Mouse (Mus musculus): ENCODE measurements around the gene Defb19. TPM values are rescaled to one million over a fixed set of nuclear protein-coding genes. Genes with fewer than 3 reads are reported as not detected.

Defb19 gene
- polyA plus RNA-seq, 1 experiment from 2014 or later, result 0.26 TPM

DNA sequence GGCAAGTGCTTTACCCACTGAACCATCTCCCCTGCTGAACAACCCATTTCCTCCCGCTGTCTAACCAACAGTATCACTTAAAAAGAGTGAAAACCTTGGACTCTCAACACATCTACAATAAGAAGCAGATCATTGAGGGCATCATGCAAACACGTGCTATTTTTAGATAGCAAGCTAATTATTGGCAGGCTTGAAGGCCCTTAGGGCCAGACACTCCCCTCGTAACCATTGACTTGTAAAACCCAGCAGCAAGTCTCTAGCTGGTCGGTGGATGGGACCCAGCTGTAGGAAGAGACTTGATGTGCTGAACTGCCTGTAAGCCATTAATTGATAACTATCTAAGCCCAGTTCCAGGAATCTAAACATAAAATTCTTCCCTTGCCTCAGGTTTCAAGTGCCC is 36.6 kb downstream of the Defb19 start:
- H3K27me3 ChIP-seq, result no peaks in the 10 kb centered on the region
- H3K27ac ChIP-seq (replicated peaks), result no peak overlapping the region
- H3K36me3 ChIP-seq (replicated peaks), result no peaks in the 10 kb centered on the region
- no peak overlapping the region for H3K9ac ChIP-seq
- H3K4me1 ChIP-seq (replicated peaks), result no peaks in the 10 kb centered on the region
- H3K9me3 ChIP-seq (replicated peaks), result no peaks in the 10 kb centered on the region
- no peak overlapping the region for H3K4me2 ChIP-seq
- ATAC-seq (ENCODE audit: insufficient read depth), result no peak
- WGBS (ENCODE audit: insufficient replicate concordance), result 62% methylated on average over 4 of the region's 4 CpGs
- H3K4me3 ChIP-seq (replicated peaks), result no peak overlapping the region

DNA sequence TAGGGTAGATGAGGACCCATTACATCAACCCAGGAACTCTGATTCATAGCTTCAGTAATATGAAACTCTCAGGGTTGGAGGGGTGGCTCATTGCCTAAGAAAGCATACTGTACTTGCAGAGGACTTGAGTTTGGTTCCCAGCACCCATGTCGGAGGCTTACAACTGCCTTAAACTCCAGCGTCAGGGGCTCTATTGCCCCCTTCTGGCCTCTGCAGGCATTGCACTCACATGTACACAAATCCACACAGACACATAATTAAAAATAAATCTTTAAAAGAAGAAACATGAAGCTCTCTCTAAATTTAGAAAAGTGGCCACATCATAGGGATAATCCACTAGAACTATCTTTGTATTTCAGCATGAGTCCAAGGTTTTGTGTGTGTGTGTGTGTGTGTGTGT is 37.2 kb downstream of the Defb19 start:
- H3K36me3 ChIP-seq (replicated peaks), result no peaks in the 10 kb centered on the region

DNA sequence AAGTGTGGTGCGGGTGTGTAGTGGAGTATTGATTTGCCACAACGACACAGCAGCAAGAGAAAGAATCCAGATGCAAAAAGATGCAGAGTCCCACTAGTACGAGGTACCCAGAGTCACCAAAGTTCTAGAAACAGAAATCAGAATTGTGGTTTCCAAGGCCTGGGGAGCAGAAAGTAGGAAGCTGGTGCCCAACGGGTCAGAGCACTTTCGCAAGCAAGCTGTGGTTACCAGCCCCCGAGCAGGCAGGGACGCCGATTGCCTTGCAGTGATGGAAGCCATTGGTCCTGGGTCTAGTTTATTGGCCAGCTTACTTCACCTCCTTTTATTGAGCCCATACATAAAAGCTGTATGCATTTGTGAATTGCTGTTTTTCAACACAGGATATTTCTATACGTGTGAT is 38.1 kb downstream of the Defb19 start:
- Histone ChIP-seq H3K9ac (no peak overlapping the region), H3K27me3 (no peaks in the 10 kb centered on the region), H3K9me3 (replicated peaks) (no peaks in the 10 kb centered on the region), H3K36me3 (replicated peaks) (no peaks in the 10 kb centered on the region), H3K4me2 (no peak overlapping the region), H3K4me1 (replicated peaks) (no peaks in the 10 kb centered on the region), H3K4me3 (replicated peaks) (no peak overlapping the region), H3K27ac (replicated peaks) (no peak overlapping the region)
- 41% methylated on average over 9 of the region's 9 CpGs for WGBS (ENCODE audit: insufficient replicate concordance)
- no peak for ATAC-seq (ENCODE audit: insufficient read depth)

More for the DNA sequence above, 37.2 kb downstream of the Defb19 start:
- no peak overlapping the region for H3K9ac ChIP-seq
- H3K9me3 ChIP-seq (replicated peaks), result no peaks in the 10 kb centered on the region
- H3K4me3 ChIP-seq (replicated peaks), result no peak overlapping the region
- no peaks in the 10 kb centered on the region for H3K27me3 ChIP-seq
- WGBS (ENCODE audit: insufficient replicate concordance), result 51% methylated on average over 2 of the region's 2 CpGs
- no peaks in the 10 kb centered on the region for H3K4me1 ChIP-seq (replicated peaks)
- no peak for ATAC-seq (ENCODE audit: insufficient read depth)
- H3K27ac ChIP-seq (replicated peaks), result no peak overlapping the region
- no peak overlapping the region for H3K4me2 ChIP-seq

DNA sequence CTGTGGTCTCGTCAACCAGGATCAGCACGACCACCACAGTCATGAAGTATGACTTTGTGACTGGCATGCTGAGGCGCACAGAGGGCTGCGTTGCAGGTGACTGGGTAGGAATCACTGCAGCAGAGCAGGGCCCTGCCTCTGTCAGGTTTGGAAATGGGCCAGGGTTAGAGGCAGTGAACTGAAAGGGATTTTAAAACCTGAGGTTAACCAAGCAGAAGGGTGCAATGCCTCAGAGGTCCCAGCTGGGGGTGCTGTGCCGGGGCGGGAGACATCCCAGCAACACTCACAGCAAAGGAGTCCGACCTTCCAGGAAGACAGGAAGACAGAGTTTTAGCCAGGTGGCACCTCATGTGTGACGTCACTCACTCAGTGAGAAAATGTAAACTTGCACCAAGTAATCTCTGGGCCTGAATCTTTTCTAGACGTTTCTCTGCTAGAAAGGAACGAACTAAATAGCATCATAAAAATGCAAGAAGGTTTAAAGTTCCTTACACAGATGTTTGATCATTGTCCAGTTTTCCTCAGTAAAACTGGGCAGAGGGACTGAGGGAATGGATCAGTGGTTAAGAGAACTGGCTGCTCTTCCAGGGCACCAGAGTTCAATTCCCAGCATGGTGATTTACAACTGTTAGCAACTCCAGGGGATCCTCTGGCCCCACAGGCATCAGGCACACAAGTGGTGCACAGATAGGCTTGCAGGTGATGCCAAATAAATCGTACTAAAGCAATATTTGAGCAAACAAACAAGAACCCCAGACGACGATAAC is 40.0 kb downstream of the Defb19 start, which contains the start of gene Defb29:
Gene Defb29, minus strand, starts transcription at position 155 of the 767 bp plus-strand sequence.
- ATAC-seq (ENCODE audit: insufficient read depth), result no peak
- no peaks in the 10 kb centered on the region for H3K27me3 ChIP-seq
- H3K27ac ChIP-seq (replicated peaks), result no peak within 1 kb of the TSS
- no peak within 1 kb of the TSS for H3K4me3 ChIP-seq (replicated peaks)
- no peaks in the 10 kb centered on the region for H3K4me1 ChIP-seq (replicated peaks)
- no peak within 1 kb of the TSS for H3K4me2 ChIP-seq
- WGBS (ENCODE audit: insufficient replicate concordance), result 46% methylated on average over 13 of the region's 13 CpGs
- no peak within 1 kb of the TSS for H3K9ac ChIP-seq
- H3K36me3 ChIP-seq (replicated peaks), result no peaks in the 10 kb centered on the region
- no peaks in the 10 kb centered on the region for H3K9me3 ChIP-seq (replicated peaks)

Other genes with a start within 250 kb of the Defb19 start
- gene Rbck1, start 247.7 kb downstream of the Defb19 start, polyA plus RNA-seq (2015; fragmentation: Nextera tagmentation; extraction: Ambion mirVana), result 41.4 and 46.1 TPM in 2 replicates
- 3.8 and 4.4 TPM in 2 replicates for gene Trib3, start 236.3 kb downstream of the Defb19 start, polyA plus RNA-seq (2015; fragmentation: Nextera tagmentation; extraction: Ambion mirVana)
- gene Nrsn2, start 203.7 kb downstream of the Defb19 start, polyA plus RNA-seq (2015; fragmentation: Nextera tagmentation; extraction: Ambion mirVana), result not detected in 2 replicates
- gene Sox12, start 182.2 kb downstream of the Defb19 start, polyA plus RNA-seq (2015; fragmentation: Nextera tagmentation; extraction: Ambion mirVana), result 1.2 and 1.5 TPM in 2 replicates
- 9.1 and 9.5 TPM in 2 replicates for gene Zcchc3, start 165.3 kb downstream of the Defb19 start, polyA plus RNA-seq (2015; fragmentation: Nextera tagmentation; extraction: Ambion mirVana)
- gene 6820408C15Rik, start 164.7 kb downstream of the Defb19 start, polyA plus RNA-seq (2015; fragmentation: Nextera tagmentation; extraction: Ambion mirVana), result 0.13 and 0.20 TPM in 2 replicates
- not detected in 2 replicates for gene Defb23, start 115.7 kb downstream of the Defb19 start, polyA plus RNA-seq (2015; fragmentation: Nextera tagmentation; extraction: Ambion mirVana)
- not detected in 2 replicates for gene Defb20, start 103.2 kb downstream of the Defb19 start, polyA plus RNA-seq (2015; fragmentation: Nextera tagmentation; extraction: Ambion mirVana)
- gene Defb22, start 90.2 kb downstream of the Defb19 start, polyA plus RNA-seq (2015; fragmentation: Nextera tagmentation; extraction: Ambion mirVana), result not detected in 2 replicates
- gene Defb26, start 68.6 kb downstream of the Defb19 start, polyA plus RNA-seq (2015; fragmentation: Nextera tagmentation; extraction: Ambion mirVana), result not detected in 2 replicates
- not detected in 2 replicates for gene Defb28, start 62.1 kb downstream of the Defb19 start, polyA plus RNA-seq (2015; fragmentation: Nextera tagmentation; extraction: Ambion mirVana)
- gene Defb29, start 40.2 kb downstream of the Defb19 start, polyA plus RNA-seq (2015; fragmentation: Nextera tagmentation; extraction: Ambion mirVana), result not detected in 2 replicates
- gene Gm17416, start 11.0 kb downstream of the Defb19 start, polyA plus RNA-seq (2015; fragmentation: Nextera tagmentation; extraction: Ambion mirVana), result not detected in 2 replicates
- gene Defb21, start 7.6 kb downstream of the Defb19 start, polyA plus RNA-seq (2015; fragmentation: Nextera tagmentation; extraction: Ambion mirVana), result not detected in 2 replicates
- gene Defb45, start 19.1 kb upstream of the Defb19 start, polyA plus RNA-seq (2015; fragmentation: Nextera tagmentation; extraction: Ambion mirVana), result not detected in 2 replicates
- not detected in 2 replicates for gene Defb36, start 24.0 kb upstream of the Defb19 start, polyA plus RNA-seq (2015; fragmentation: Nextera tagmentation; extraction: Ambion mirVana)
- gene Defb25, start 42.7 kb upstream of the Defb19 start, polyA plus RNA-seq (2015; fragmentation: Nextera tagmentation; extraction: Ambion mirVana), result not detected in 2 replicates
- 0.58 and 1.1 TPM in 2 replicates for gene Rem1, start 46.6 kb upstream of the Defb19 start, polyA plus RNA-seq (2015; fragmentation: Nextera tagmentation; extraction: Ambion mirVana)
- 45.2 and 49.8 TPM in 2 replicates for gene H13, start 89.1 kb upstream of the Defb19 start, polyA plus RNA-seq (2015; fragmentation: Nextera tagmentation; extraction: Ambion mirVana)
- 12.1 and 12.4 TPM in 2 replicates for gene Mcts2, start 106.7 kb upstream of the Defb19 start, polyA plus RNA-seq (2015; fragmentation: Nextera tagmentation; extraction: Ambion mirVana)
- 20.5 and 20.9 TPM in 2 replicates for gene Id1, start 155.9 kb upstream of the Defb19 start, polyA plus RNA-seq (2015; fragmentation: Nextera tagmentation; extraction: Ambion mirVana)
- gene Cox4i2, start 173.9 kb upstream of the Defb19 start, polyA plus RNA-seq (2015; fragmentation: Nextera tagmentation; extraction: Ambion mirVana), result 1.0 and 1.1 TPM in 2 replicates

All from liver, embryonic 15.5 days (tissue).